Mouse (Mus musculus) kidney, postnatal 25 days (tissue): Measurements from ENCODE around the gene Plppr2.

ENCODE experiments used
- DNase-seq, 2 experiments: peaks; one replicate each; pipeline ENCODE4 v3.0.0; 2021; ENCODE audit warnings: mixed read lengths in 2 of 2

The Plppr2 gene

GRCm38 (mm10) chr9:21932445-21933137 is 4.2 kb upstream of the Plppr2 start:
- DNase-seq: no peak

GRCm38 (mm10) chr9:21934021-21934420 is 2.8 kb upstream of the Plppr2 start:
- DNase-seq: no peak

- no peak for DNase-seq
Measured at GRCm38 (mm10) chr9:21935466-21936131, 1.2 kb upstream of the Plppr2 start.

- no peak for DNase-seq
Measured at GRCm38 (mm10) chr9:21937711-21938175, 910 bp downstream of the Plppr2 start.

- no peak for DNase-seq
Measured at GRCm38 (mm10) chr9:21938234-21938855, 1.5 kb downstream of the Plppr2 start.

GRCm38 (mm10) chr9:21943046-21943445 is 6.2 kb downstream of the Plppr2 start:
- no peak for DNase-seq

- DNase-seq: no peak
Measured at GRCm38 (mm10) chr9:21943638-21944037, 6.8 kb downstream of the Plppr2 start.

GRCm38 (mm10) chr9:21944267-21944666 is 7.4 kb downstream of the Plppr2 start:
- peak in 1 of 2 experiments; percentile 16 for DNase-seq

GRCm38 (mm10) chr9:21947540-21948130 is 10.8 kb downstream of the Plppr2 start:
- no peak for DNase-seq

GRCm38 (mm10) chr9:21948146-21948545 is 11.3 kb downstream of the Plppr2 start:
- no peak for DNase-seq

GRCm38 (mm10) chr9:21948790-21949189 is 12.0 kb downstream of the Plppr2 start:
- DNase-seq: no peak

GRCm38 (mm10) chr9:21950322-21950721 is 13.5 kb downstream of the Plppr2 start:
- peak; percentile 66 to 78 for DNase-seq

- no peak for DNase-seq
Measured at GRCm38 (mm10) chr9:21951977-21952376, 15.1 kb downstream of the Plppr2 start.

- DNase-seq: no peak
Measured at GRCm38 (mm10) chr9:21953600-21953999, 16.8 kb downstream of the Plppr2 start.

GRCm38 (mm10) chr9:21954635-21955034 is 17.8 kb downstream of the Plppr2 start:
- DNase-seq: no peak

- DNase-seq: no peak
Measured at GRCm38 (mm10) chr9:21955225-21955569, 18.4 kb downstream of the Plppr2 start.

- peak; percentile 99 for DNase-seq
Measured at GRCm38 (mm10) chr9:21955570-21956281, 18.9 kb downstream of the Plppr2 start, which contains the start of gene Swsap1. Gene Swsap1, plus strand, starts transcription at chr9:21955755.

- DNase-seq: peak in 1 of 2 experiments; percentile 4
Measured at GRCm38 (mm10) chr9:21958372-21958771, 21.5 kb downstream of the Plppr2 start.

GRCm38 (mm10) chr9:21959244-21959643 is 22.4 kb downstream of the Plppr2 start:
- no peak for DNase-seq

- peak; percentile 24 to 62 for DNase-seq
Measured at GRCm38 (mm10) chr9:21960135-21960534, 23.3 kb downstream of the Plppr2 start.

- peak; percentile 57 to 74 for DNase-seq
Measured at GRCm38 (mm10) chr9:21960558-21961208, 23.9 kb downstream of the Plppr2 start.

GRCm38 (mm10) chr9:21961366-21961980 is 24.6 kb downstream of the Plppr2 start:
- no peak for DNase-seq
